Mouse (Mus musculus) spleen, postnatal 14 days (tissue): ENCODE data around the gene Kcnma1.

Experiments
- DNase-seq, 2 experiments: peaks; one replicate each; pipeline ENCODE4 v3.0.0; 2021 to 2022; ENCODE audit warnings: low spot score in 2 of 2

Kcnma1 gene

GRCm38 (mm10) chr14:24014391-24014790, at the start of gene Kcnma1:
Gene Kcnma1 (minus strand): TSS chr14:24014491.
- DNase-seq = no peak

DNA sequence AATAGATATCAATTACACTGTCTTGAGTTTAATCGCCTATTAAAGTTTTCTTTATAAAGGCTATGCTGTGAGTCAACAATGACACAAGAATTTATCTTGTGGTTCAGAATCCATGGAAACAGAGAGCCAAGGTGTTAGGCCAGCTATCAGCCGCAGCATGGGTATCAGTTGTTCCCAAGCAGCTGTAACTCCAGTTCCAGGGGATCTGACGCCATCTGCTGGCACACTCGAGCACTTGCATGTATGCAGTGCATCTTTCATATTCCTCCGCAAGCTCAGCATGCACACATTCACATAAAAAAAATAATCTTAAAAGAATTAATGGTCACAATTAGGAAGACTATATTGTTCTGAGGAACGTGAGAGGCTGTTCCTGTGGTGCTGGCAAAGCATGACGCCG, 45.5 kb upstream of the Kcnma1 start:
- DNase-seq = no peak

GRCm38 (mm10) chr14:24059287-24059686, 45.0 kb upstream of the Kcnma1 start:
- DNase-seq = no peak

DNA sequence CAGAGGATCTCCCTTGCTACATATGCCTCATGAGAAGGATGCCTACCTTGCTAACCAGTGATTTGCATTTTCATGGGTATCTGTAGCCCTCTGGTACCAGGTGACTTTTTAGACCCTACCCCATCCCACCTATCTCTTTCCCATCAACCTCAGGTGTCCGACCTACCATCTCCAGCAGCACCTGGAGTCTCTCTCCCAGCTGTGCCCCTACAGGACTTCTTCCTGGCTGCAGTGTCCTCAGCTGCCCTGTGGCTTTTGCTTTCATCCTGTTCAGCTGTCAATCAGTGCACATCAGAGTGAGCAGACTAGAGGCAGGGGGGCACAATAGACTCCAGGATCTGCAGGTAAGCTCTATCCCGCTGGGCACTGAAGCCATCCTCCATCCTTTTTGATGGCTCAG, 37.5 kb upstream of the Kcnma1 start:
- no peak for DNase-seq

DNA sequence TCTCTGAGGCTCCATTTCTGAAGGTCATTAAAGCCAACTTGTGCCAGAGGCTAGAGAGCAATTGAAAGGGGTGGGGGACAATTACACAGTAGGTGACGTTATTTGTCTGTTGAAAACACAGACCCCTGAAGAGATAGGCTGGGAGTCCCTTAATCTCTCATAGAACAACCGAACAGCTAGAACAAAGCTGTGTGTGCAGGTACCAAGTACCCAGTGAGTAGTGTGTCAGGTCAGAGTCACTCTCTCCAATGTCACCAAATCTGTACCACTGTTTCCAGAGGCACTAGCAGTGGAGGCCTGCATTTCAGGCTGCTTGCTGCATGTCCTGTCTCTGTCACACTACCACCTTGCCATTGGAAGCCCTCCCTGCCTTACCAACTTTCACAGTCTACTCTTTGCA, 22.3 kb upstream of the Kcnma1 start:
- DNase-seq = no peak

GRCm38 (mm10) chr14:24036208-24036535, 21.9 kb upstream of the Kcnma1 start:
- no peak for DNase-seq

GRCm38 (mm10) chr14:24035486-24036207, 21.4 kb upstream of the Kcnma1 start:
- no peak for DNase-seq

GRCm38 (mm10) chr14:24032876-24033389, 18.6 kb upstream of the Kcnma1 start:
- DNase-seq = no peak

DNA sequence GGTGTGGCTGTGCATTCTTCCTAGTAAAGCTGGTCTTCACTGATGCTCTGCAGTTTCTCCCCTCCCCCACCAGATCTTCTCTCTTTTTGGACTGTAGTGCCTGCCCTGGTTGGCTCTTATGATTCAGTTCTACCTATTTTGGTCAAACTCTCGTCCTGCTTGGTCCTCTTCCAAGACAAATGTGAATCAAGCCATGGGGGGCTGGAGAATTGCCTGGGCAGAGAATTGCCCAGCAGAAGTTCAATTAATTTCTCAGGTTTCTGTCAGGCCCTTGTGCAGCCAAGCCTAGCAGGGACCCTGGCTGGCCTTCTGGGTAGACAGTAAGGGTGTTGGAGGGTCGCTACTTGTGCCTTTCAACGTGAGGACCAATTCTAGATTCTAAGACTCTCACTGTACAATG, 17.9 kb upstream of the Kcnma1 start:
- no peak for DNase-seq

DNA sequence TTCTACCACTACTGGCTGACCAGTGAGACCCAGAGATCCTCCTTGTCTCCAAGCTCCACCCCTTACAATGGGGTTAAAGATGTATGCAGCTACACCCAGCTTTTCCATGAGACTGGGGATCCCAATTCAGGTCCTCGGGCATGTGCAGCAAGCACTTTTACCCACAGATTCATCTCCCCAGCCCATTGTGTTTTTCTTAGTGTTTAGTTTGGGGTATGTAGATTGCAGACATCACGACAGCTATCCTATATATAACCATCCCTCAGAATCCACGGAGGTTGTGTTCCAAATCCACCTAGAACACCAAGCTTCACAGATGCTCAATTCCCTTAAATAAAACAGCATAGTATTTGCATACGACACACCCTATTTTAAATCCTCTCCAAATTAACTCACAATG, 6.4 kb upstream of the Kcnma1 start:
- DNase-seq = no peak

GRCm38 (mm10) chr14:24009978-24010377, 4.3 kb downstream of the Kcnma1 start:
- no peak for DNase-seq

DNA sequence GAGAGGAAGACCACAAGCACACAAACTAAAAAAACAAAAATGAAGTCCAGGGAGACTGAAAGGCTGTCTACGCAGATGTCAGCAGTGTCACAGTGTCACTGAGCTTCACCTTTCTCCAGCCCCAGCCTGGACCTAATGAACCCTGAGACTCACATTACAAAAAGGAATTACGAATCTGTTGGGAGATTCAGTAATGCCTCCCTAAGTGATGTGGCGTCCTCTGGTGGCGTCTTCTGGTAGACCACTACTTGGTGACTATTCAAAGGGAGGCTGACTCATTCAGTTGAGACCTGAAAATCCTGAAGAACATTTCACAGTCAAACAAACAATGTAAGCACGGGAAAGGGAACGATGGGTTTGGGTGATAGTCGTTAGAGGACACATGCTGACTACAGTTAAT, 6.0 kb downstream of the Kcnma1 start:
- DNase-seq = peak in 1 of 2 experiments; percentile 3

DNA sequence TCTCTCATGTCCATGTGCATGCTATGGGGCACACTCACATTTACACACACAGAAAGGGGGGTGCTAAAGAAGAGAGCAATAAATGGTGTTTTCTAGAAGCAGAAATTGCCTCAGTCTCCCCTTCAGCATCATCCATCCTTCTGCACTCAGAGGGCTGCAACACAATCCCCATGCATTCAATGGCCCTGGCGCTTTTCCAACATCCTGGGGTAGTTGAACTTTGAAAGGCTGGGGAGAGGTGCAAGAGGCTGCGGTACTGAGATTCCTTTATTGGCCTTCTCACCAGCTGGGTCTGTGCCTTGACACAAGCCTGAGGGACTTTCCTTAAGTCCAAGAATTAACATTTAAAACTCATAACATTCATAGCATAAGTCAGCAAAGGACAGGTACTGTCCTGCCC, 8.0 kb downstream of the Kcnma1 start:
- no peak for DNase-seq

DNA sequence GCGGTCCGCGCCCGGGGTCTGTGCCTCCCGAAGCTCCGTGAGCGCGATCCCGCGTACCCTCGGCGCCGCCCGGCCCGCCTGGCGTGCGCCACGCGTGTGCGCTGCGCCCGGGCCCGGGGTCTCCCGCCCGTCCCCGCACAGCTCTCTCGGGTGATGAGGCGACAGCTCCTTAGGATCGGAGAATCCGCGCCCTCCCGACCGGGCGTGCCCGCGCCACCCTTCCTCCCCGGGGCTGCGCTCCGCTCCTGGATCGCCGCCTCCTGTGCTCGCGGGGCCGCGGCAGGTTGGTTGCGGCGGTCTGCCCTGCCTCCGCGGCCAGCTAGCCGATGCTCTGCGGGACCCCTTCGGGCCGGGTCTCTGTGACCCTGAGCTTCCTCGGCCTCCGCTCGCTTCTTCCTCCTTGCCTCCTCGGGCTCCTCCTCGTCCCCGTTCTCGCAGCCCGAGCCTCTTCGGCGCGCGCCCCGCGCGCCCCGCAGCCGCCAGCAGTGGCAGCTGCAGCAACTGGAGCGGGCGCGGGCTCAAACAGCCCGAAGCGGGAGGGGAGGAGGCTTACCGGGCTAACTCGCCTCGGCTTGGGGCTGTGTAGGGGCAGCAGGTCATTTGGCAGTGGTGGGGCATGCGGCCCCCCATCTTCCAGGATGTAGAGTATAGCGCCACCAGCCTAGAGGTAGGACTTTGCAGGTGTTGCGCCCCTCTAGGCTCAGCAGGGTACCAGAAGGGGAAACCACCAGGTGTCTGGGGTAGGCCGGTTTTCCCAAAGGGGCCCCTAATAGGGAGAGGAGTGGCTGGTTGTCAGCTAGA, 9.6 kb downstream of the Kcnma1 start:
- no peak for DNase-seq

GRCm38 (mm10) chr14:24003450-24004381, 10.6 kb downstream of the Kcnma1 start:
- DNase-seq = no peak

GRCm38 (mm10) chr14:24002647-24003046, 11.6 kb downstream of the Kcnma1 start:
- no peak for DNase-seq

GRCm38 (mm10) chr14:23997912-23998311, 16.4 kb downstream of the Kcnma1 start:
- DNase-seq = no peak

DNA sequence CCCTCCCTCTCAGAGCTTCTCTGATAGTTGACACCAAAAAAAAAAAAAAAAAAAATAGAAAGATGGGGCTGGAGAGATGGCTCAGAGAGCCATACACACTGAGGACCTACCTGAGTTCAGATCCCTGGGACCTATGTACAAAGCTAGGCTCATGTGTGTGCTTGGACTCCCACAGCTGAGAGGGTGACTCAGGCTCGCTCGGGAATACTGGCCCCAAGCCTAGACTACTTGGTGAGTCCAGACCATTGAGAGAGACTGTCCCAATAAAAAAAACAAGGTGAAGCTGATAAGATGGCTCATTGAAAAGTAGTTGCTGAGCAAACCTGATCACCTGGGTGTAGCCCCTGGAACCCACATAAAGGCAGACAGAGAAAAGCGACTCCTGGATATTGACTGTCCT, 18.5 kb downstream of the Kcnma1 start:
- DNase-seq = no peak

- DNase-seq = no peak
Observed at GRCm38 (mm10) chr14:23990871-23991270, 23.4 kb downstream of the Kcnma1 start.

DNA sequence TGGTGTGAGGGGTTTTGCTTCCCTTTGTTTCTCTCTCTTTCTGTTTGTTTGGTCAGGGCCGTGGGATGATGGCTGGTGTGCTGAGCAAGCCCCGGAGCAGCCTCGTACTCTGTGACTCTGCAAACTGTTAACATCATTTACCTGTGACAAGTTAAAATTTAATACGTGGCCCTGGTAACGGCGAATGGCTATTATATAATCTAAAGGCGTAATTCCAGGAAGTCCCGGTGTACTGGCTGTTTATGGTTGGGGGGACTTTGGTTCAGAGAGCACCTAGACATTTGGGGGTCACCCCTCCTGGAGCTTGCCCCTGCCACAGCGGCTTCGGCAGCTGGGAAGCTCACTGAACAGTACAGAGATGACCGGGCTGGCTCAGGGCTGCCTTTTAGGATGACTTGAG, 24.6 kb downstream of the Kcnma1 start:
- DNase-seq = no peak

- DNase-seq = no peak
Observed at GRCm38 (mm10) chr14:23982205-23982604, 32.1 kb downstream of the Kcnma1 start.

- no peak for DNase-seq
Observed at GRCm38 (mm10) chr14:23974685-23975084, 39.6 kb downstream of the Kcnma1 start.
